Mouse (Mus musculus) midbrain, embryonic 13.5 days (tissue): ENCODE data around the gene Atp10a. TPM values are rescaled to one million over a fixed set of nuclear protein-coding genes. Genes with fewer than 3 reads are reported as not detected.

ENCODE experiments used
- ATAC-seq: fragments of 200-750 bp; cut with Nextera tagmentation; 2 replicates; pipeline ENCODE4 v1.8.0; 2017; ENCODE audit warnings: mild to moderate bottlenecking, moderate TSS enrichment, moderate library complexity
- H3K27ac ChIP-seq: fragments of 300-500 bp; sonication (generic); 2 replicates; pipeline ENCODE4 v1.5.1; 2015; ENCODE audit warnings: inconsistent platforms, mild to moderate bottlenecking, moderate library complexity
- H3K27me3 ChIP-seq: fragments of 300-500 bp; sonication (generic); 2 replicates; pipeline ENCODE4 v1.6.1; 2015; ENCODE audit warnings: mild to moderate bottlenecking, inconsistent platforms
- H3K36me3 ChIP-seq: fragments of 300-500 bp; sonication (generic); 2 replicates; pipeline ENCODE4 v1.6.1; 2015; ENCODE audit warnings: mild to moderate bottlenecking, inconsistent platforms
- H3K4me1 ChIP-seq: fragments of 300-500 bp; sonication (generic); replicated peaks from 2 replicates; pipeline ENCODE4 v1.6.1; 2015; ENCODE audit warnings: inconsistent platforms
- H3K4me2 ChIP-seq: fragments of 300-500 bp; sonication (generic); replicated peaks from 2 replicates; pipeline ENCODE4 v1.6.1; 2015; ENCODE audit warnings: moderate library complexity, mild to moderate bottlenecking, inconsistent platforms
- H3K4me3 ChIP-seq: fragments of 300-500 bp; sonication (generic); replicated peaks from 2 replicates; pipeline ENCODE4 v1.5.1; 2015; ENCODE audit warnings: mild to moderate bottlenecking, inconsistent platforms
- H3K9ac ChIP-seq: fragments of 300-500 bp; sonication (generic); replicated peaks from 2 replicates; pipeline ENCODE4 v1.6.1; 2015; ENCODE audit warnings: mild to moderate bottlenecking, inconsistent platforms
- H3K9me3 ChIP-seq: fragments of 300-500 bp; sonication (generic); 2 replicates; pipeline ENCODE4 v1.6.1; 2016; ENCODE audit warnings: mild to moderate bottlenecking, inconsistent platforms
- WGBS: fragments of 180-500 bp; shearing (Covaris S2); methylation state at CpG from one replicate; pipeline ENCODE4 v1.1.7; 2015; 5-methylcytosine and 5-hydroxymethylcytosine counted together
- polyA plus RNA-seq: library from polyadenylated mRNA; unstranded; fragments of >200 nt; fragmentation: Nextera tagmentation; extraction: Ambion mirVana; gene quantifications from 2 replicates; pipeline ENCODE4 v1.2.1, GENCODE M21; 2015

Gene Atp10a
- polyA plus RNA-seq, 1 experiment from 2014 or later, result 1.7 TPM

DNA sequence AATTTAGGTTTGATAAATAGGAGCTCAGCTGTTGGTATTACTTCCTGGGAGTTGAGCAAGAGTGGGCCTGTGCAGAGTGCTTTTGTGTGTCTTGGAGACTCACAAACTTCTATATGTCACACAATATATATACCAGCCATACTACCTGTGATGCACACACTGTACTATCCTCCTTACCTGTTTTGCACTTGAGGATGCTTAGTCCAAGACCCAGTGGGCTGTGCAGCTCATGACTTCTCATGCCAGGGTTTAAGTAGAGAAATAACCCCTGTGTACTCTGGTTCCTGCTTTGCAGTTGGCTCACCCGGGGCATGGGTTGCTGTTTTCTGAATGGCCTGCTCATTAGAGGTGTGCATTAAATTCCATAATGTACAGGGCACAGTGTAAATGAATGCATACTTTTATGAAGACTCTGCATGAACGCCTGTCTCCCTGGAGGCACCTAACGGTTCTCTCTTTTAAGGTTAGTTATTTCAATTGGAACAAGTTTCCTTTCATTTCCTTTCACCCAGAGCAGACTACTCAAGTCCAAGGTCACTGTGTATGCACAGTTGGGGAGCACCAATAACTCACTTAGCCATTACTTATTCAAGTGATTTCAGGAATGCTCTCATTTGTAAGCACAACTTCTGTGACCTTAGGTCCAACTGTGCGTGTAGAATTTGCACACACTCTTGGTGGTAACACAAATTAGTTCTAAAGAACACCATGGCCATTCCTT is 63.4 kb downstream of the Atp10a start:
- Histone ChIP-seq H3K4me1 (no peaks in the 10 kb centered on the region), H3K9me3 (no peaks in the 10 kb centered on the region), H3K4me3 (no peak overlapping the region), H3K9ac (no peak overlapping the region), H3K27ac (no peak overlapping the region), H3K4me2 (no peak overlapping the region), H3K36me3 (no peaks in the 10 kb centered on the region), H3K27me3 (no peaks in the 10 kb centered on the region)
- 69% methylated on average over 4 of the region's 4 CpGs for WGBS
- ATAC-seq, result no peak

- Histone ChIP-seq H3K4me1 (no peaks in the 10 kb centered on the region), H3K9me3 (no peaks in the 10 kb centered on the region), H3K9ac (no peak overlapping the region), H3K4me2 (no peak overlapping the region), H3K36me3 (no peaks in the 10 kb centered on the region), H3K27ac (no peak overlapping the region), H3K27me3 (no peaks in the 10 kb centered on the region), H3K4me3 (no peak overlapping the region)
- 93% methylated on average over 1 of the region's 1 CpGs for WGBS
- ATAC-seq, result no peak
Observed at GRCm38 (mm10) chr7:58722250-58722649, 66.3 kb downstream of the Atp10a start.

DNA sequence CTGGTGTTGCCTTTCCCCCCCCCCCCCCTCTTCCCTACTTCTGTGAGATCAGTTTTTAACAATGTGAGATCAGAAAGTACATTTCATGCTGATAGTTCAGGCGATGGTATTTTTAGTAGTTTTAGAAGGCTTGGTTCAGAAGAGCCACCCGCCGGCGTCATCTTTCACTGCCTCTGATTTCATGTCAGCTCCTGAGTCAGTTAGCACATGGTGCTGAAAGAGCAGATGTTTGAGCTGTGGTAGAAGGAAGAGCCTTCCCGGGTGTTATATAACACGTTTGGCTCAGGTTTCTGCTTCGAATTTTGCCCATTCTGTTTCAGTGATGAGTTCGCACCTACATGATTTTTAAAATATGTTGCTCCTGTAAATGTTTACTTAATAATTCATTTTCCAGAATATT is 74.2 kb downstream of the Atp10a start:
- no peaks in the 10 kb centered on the region for H3K27me3 ChIP-seq
- H3K36me3 ChIP-seq, result no peaks in the 10 kb centered on the region
- no peak for ATAC-seq
- WGBS, result 88% methylated on average over 8 of the region's 8 CpGs
- H3K9me3 ChIP-seq, result no peaks in the 10 kb centered on the region
- H3K4me2 ChIP-seq, result no peak overlapping the region
- H3K27ac ChIP-seq, result no peak overlapping the region
- no peak overlapping the region for H3K4me3 ChIP-seq
- no peaks in the 10 kb centered on the region for H3K4me1 ChIP-seq
- no peak overlapping the region for H3K9ac ChIP-seq

GRCm38 (mm10) chr7:58730831-58731230 is 74.9 kb downstream of the Atp10a start:
- H3K4me1 ChIP-seq, result no peaks in the 10 kb centered on the region
- H3K4me2 ChIP-seq, result no peak overlapping the region
- no peaks in the 10 kb centered on the region for H3K27me3 ChIP-seq
- ATAC-seq, result no peak
- H3K4me3 ChIP-seq, result no peak overlapping the region
- H3K9ac ChIP-seq, result no peak overlapping the region
- no peaks in the 10 kb centered on the region for H3K36me3 ChIP-seq
- H3K9me3 ChIP-seq, result no peaks in the 10 kb centered on the region
- no peak overlapping the region for H3K27ac ChIP-seq
- 97% methylated on average over 1 of the region's 1 CpGs for WGBS

DNA sequence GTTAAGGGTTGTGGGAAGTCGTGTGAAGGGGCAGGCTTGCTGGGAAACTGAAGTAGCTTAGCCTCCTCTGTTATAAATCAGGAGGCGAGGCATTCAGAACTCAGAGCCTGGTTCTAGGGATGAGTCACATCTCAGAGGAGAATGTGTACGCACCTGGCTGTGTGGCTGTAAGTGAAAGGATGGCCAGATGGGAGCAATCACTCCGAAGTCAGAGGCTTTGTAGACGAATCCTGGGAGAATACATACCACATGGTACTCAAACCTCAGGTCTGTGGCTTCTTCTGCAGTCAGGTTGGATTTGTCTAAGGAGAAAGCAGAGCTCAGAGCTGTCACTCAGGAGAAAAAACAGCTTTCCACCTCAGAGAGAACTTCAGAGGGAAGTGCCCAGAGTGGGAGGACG is 76.4 kb downstream of the Atp10a start:
- no peak overlapping the region for H3K4me3 ChIP-seq
- ATAC-seq, result no peak
- WGBS, result 78% methylated on average over 6 of the region's 6 CpGs
- H3K27me3 ChIP-seq, result no peaks in the 10 kb centered on the region
- H3K9me3 ChIP-seq, result no peaks in the 10 kb centered on the region
- no peak overlapping the region for H3K27ac ChIP-seq
- no peaks in the 10 kb centered on the region for H3K36me3 ChIP-seq
- H3K4me2 ChIP-seq, result no peak overlapping the region
- H3K4me1 ChIP-seq, result no peaks in the 10 kb centered on the region
- H3K9ac ChIP-seq, result no peak overlapping the region

GRCm38 (mm10) chr7:58733490-58733901 is 77.5 kb downstream of the Atp10a start:
- Histone ChIP-seq H3K4me1 (no peaks in the 10 kb centered on the region), H3K9ac (no peak overlapping the region), H3K27ac (no peak overlapping the region), H3K4me2 (no peak overlapping the region), H3K4me3 (no peak overlapping the region), H3K36me3 (no peaks in the 10 kb centered on the region), H3K27me3 (no peaks in the 10 kb centered on the region), H3K9me3 (no peaks in the 10 kb centered on the region)
- ATAC-seq, result no peak
- 86% methylated on average over 6 of the region's 6 CpGs for WGBS

GRCm38 (mm10) chr7:58736841-58737547 is 81.0 kb downstream of the Atp10a start:
- H3K4me3 ChIP-seq, result no peak overlapping the region
- H3K4me1 ChIP-seq, result no peaks in the 10 kb centered on the region
- no peak overlapping the region for H3K9ac ChIP-seq
- H3K27ac ChIP-seq, result no peak overlapping the region
- no peak overlapping the region for H3K4me2 ChIP-seq
- no peaks in the 10 kb centered on the region for H3K27me3 ChIP-seq
- no peaks in the 10 kb centered on the region for H3K36me3 ChIP-seq
- no peak for ATAC-seq
- 89% methylated on average over 3 of the region's 3 CpGs for WGBS
- no peaks in the 10 kb centered on the region for H3K9me3 ChIP-seq

GRCm38 (mm10) chr7:58740196-58740595 is 84.2 kb downstream of the Atp10a start:
- H3K36me3 ChIP-seq, result no peaks in the 10 kb centered on the region
- WGBS, result 95% methylated on average over 13 of the region's 13 CpGs
- H3K27me3 ChIP-seq, result no peaks in the 10 kb centered on the region
- no peak overlapping the region for H3K9ac ChIP-seq
- H3K4me3 ChIP-seq, result no peak overlapping the region
- no peaks in the 10 kb centered on the region for H3K4me1 ChIP-seq
- H3K9me3 ChIP-seq, result no peaks in the 10 kb centered on the region
- ATAC-seq, result no peak
- H3K4me2 ChIP-seq, result no peak overlapping the region
- H3K27ac ChIP-seq, result no peak overlapping the region

GRCm38 (mm10) chr7:58740842-58741241 is 84.9 kb downstream of the Atp10a start:
- WGBS, result 88% methylated on average over 4 of the region's 4 CpGs
- no peaks in the 10 kb centered on the region for H3K9me3 ChIP-seq
- H3K4me2 ChIP-seq, result no peak overlapping the region
- no peak overlapping the region for H3K4me3 ChIP-seq
- no peaks in the 10 kb centered on the region for H3K4me1 ChIP-seq
- no peak overlapping the region for H3K9ac ChIP-seq
- H3K36me3 ChIP-seq, result no peaks in the 10 kb centered on the region
- H3K27me3 ChIP-seq, result no peaks in the 10 kb centered on the region
- H3K27ac ChIP-seq, result no peak overlapping the region
- ATAC-seq, result no peak

DNA sequence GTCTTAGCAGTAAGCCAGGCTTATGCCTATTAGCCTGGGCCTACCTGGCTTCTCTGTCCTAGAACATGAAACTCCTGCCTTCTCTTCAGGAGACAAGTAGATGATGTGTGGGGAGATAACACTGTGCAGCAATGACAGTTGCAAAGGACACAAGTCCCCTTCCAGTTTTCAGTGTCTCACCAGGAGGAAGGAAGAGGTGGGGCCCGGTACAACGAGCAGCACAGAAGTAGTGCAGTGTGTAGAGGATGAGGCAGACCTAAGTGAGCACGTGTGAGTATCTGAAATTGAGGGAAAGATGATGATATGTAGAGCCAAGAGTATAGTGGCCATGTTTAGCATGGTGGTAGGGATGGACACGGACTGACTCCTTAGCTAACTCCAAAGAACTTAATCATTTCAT is 86.0 kb downstream of the Atp10a start:
- Histone ChIP-seq H3K27me3 (no peaks in the 10 kb centered on the region), H3K4me1 (no peaks in the 10 kb centered on the region), H3K36me3 (no peaks in the 10 kb centered on the region), H3K9ac (no peak overlapping the region), H3K4me3 (no peak overlapping the region), H3K9me3 (no peaks in the 10 kb centered on the region), H3K4me2 (no peak overlapping the region), H3K27ac (no peak overlapping the region)
- 83% methylated on average over 4 of the region's 4 CpGs for WGBS
- ATAC-seq, result no peak; the same call in 1 of the 2 replicates

GRCm38 (mm10) chr7:58742648-58743047 is 86.7 kb downstream of the Atp10a start:
- no peak overlapping the region for H3K9ac ChIP-seq
- no peaks in the 10 kb centered on the region for H3K4me1 ChIP-seq
- no peaks in the 10 kb centered on the region for H3K27me3 ChIP-seq
- no peak overlapping the region for H3K27ac ChIP-seq
- H3K36me3 ChIP-seq, result no peaks in the 10 kb centered on the region
- H3K9me3 ChIP-seq, result no peaks in the 10 kb centered on the region
- 37% methylated on average over 1 of the region's 1 CpGs for WGBS
- H3K4me2 ChIP-seq, result no peak overlapping the region
- H3K4me3 ChIP-seq, result no peak overlapping the region
- ATAC-seq, result no peak

DNA sequence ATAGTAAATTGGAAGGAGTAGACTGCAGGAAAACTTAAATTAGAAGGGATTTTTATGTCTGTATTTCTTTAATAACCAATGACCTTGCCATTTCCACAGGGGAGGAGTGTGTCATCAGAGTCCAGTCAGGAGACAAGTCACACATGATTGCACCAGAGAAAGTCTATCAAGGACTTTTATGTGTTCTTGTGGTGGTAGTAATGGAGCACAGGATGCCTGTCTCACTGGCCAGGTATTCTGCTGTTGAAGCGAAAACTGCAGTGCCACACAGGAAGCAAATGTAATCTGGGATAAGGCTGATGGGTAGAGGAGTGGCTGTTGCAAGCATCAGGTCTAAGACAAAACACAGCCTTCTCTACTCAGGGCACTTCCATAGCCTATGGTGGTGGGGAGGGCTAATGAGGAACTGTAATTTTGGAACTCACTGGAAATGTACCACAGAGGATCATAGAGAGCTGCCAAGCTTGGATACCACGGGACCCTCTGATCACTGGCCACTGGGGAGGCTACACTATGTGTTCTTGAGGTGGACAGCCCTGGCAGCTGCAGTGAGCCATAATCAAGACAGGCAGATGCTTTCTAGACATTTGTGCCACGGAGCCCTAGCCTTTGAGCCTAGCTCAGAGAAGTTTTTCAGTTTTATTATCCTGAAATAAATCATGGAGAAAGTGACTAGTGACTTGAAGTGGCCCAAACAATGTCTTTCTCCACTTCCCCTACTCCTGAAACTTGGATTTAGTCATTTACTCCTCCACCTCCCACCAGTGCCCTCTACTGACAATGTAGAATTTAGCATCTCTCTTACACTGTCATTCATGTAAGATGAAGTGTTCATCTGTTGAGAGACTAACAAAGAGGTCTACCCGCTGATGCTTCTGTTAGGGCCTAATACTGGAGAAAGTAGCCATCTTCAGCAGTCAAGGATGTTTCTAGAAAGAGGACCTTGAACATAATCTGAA is 87.7 kb downstream of the Atp10a start:
- H3K4me3 ChIP-seq, result no peak overlapping the region
- no peak overlapping the region for H3K4me2 ChIP-seq
- no peaks in the 10 kb centered on the region for H3K36me3 ChIP-seq
- H3K9ac ChIP-seq, result no peak overlapping the region
- WGBS, result 83% methylated on average over 4 of the region's 4 CpGs
- H3K9me3 ChIP-seq, result no peaks in the 10 kb centered on the region
- H3K27me3 ChIP-seq, result no peaks in the 10 kb centered on the region
- no peak for ATAC-seq
- no peaks in the 10 kb centered on the region for H3K4me1 ChIP-seq
- H3K27ac ChIP-seq, result no peak overlapping the region
